Mouse (Mus musculus) heart, embryonic 16.5 days (tissue): Measurements from ENCODE around the gene Rpgr. TPM values are rescaled to one million over a fixed set of nuclear protein-coding genes. Genes with fewer than 3 reads are reported as not detected.

ENCODE experiments used
- ATAC-seq: fragments of 200-750 bp; cut with Nextera tagmentation; replicated peaks from 2 replicates; pipeline ENCODE4 v1.8.0; 2017; ENCODE audit warnings: moderate number of reproducible peaks; ENCODE audit not compliant: insufficient read depth, low FRiP score; ENCODE audit errors: extremely low read depth
- H3K27ac ChIP-seq: fragments of 300-500 bp; sonication (generic); 2 replicates; pipeline ENCODE4 v1.5.1; 2014; ENCODE audit warnings: mild to moderate bottlenecking, low read length, control low read depth, moderate library complexity
- H3K27me3 ChIP-seq: fragments of 300-500 bp; sonication (generic); 2 replicates; pipeline ENCODE4 v1.6.1; 2014; ENCODE audit warnings: low read length, mixed read lengths; ENCODE audit not compliant: control insufficient read depth, insufficient read depth
- H3K36me3 ChIP-seq: fragments of 300-500 bp; sonication (generic); 2 replicates; pipeline ENCODE4 v1.6.1; 2014; ENCODE audit not compliant: control insufficient read depth, insufficient read depth
- H3K4me1 ChIP-seq: fragments of 300-500 bp; sonication (generic); 2 replicates; pipeline ENCODE4 v1.6.1; 2014; ENCODE audit warnings: low read length, mixed read lengths; ENCODE audit not compliant: control insufficient read depth, insufficient read depth
- H3K4me2 ChIP-seq: fragments of 300-500 bp; sonication (generic); 2 replicates; pipeline ENCODE4 v1.6.1; 2014; ENCODE audit warnings: low read depth, mild to moderate bottlenecking, control low read depth, low read length
- H3K4me3 ChIP-seq: fragments of 300-500 bp; sonication (generic); 2 replicates; pipeline ENCODE4 v1.5.1; 2014; ENCODE audit warnings: mild to moderate bottlenecking, control low read depth, low read length
- H3K9ac ChIP-seq: fragments of 300-500 bp; sonication (generic); 2 replicates; pipeline ENCODE4 v1.6.1; 2014; ENCODE audit warnings: low read length, control low read depth
- H3K9me3 ChIP-seq: fragments of 300-500 bp; sonication (generic); replicated peaks from 2 replicates; pipeline ENCODE4 v1.6.1; 2016; ENCODE audit warnings: low read length; ENCODE audit not compliant: control insufficient read depth
- WGBS: fragments of 180-500 bp; shearing (Covaris S2); extraction: QIAGEN DNeasy Blood & Tissue Kit; methylation state at CpG from one replicate; pipeline ENCODE4 v1.1.7; 2014; 5-methylcytosine and 5-hydroxymethylcytosine counted together
- polyA plus RNA-seq: library from polyadenylated mRNA; unstranded; fragments of >200 nt; fragmentation: Nextera tagmentation; extraction: Ambion mirVana; gene quantifications from 2 replicates; pipeline ENCODE4 v1.2.1, GENCODE M21; 2015

The Rpgr gene
- polyA plus RNA-seq, 1 experiment from 2014 or later: 9.8 TPM

GRCm38 (mm10) chrX:10063361-10063760 is 153.4 kb downstream of the Rpgr start:
- Histone ChIP-seq H3K4me3 (no peak overlapping the region), H3K27me3 (no peaks in the 10 kb centered on the region), H3K4me2 (no peak overlapping the region), H3K4me1 (no peaks in the 10 kb centered on the region), H3K36me3 (no peaks in the 10 kb centered on the region), H3K27ac (no peak overlapping the region), H3K9me3 (no peaks in the 10 kb centered on the region), H3K9ac (no peak overlapping the region)
- no peak for ATAC-seq
- 69% methylated on average over 2 of the region's 2 CpGs for WGBS

- no peaks in the 10 kb centered on the region for H3K36me3 ChIP-seq
- no peak overlapping the region for H3K27ac ChIP-seq
- 75% methylated on average over 4 of the region's 4 CpGs for WGBS
- H3K9me3 ChIP-seq: no peaks in the 10 kb centered on the region
- no peaks in the 10 kb centered on the region for H3K27me3 ChIP-seq
- H3K4me2 ChIP-seq: no peak overlapping the region
- no peak overlapping the region for H3K4me3 ChIP-seq
- H3K9ac ChIP-seq: no peak overlapping the region
- no peak for ATAC-seq
- no peaks in the 10 kb centered on the region for H3K4me1 ChIP-seq
Observed at GRCm38 (mm10) chrX:10062201-10062600, 154.5 kb downstream of the Rpgr start.

- Histone ChIP-seq H3K27ac (no peak overlapping the region), H3K9me3 (no peaks in the 10 kb centered on the region), H3K36me3 (no peaks in the 10 kb centered on the region), H3K27me3 (no peaks in the 10 kb centered on the region), H3K4me2 (no peak overlapping the region), H3K4me1 (no peaks in the 10 kb centered on the region), H3K9ac (no peak overlapping the region), H3K4me3 (no peak overlapping the region)
- no peak for ATAC-seq
Observed at GRCm38 (mm10) chrX:10034666-10035065, 182.1 kb downstream of the Rpgr start.

Other genes starting within 250 kb of the Rpgr start
- 13.6 and 14.5 TPM in 2 replicates for gene Srpx, start 99.2 kb downstream of the Rpgr start, polyA plus RNA-seq
- 0.06 and 0.09 TPM in 2 replicates for gene Otc, start 35.4 kb upstream of the Rpgr start, polyA plus RNA-seq